Mouse (Mus musculus) forebrain, embryonic 16.5 days (tissue): ENCODE measurements around the gene Aph1a. TPM values are rescaled to one million over a fixed set of nuclear protein-coding genes. Genes with fewer than 3 reads are reported as not detected.
"Not testable (repeated sequence)": the region's sequence is repeated elsewhere in the genome, so short reads cannot be mapped to it uniquely, and the experiment has no call there.

Experiments
- ATAC-seq: fragments of 200-750 bp; cut with Nextera tagmentation; 2 replicates; pipeline ENCODE4 v1.8.0; 2017; ENCODE audit warnings: mild to moderate bottlenecking, moderate library complexity
- H3K27ac ChIP-seq: fragments of 300-500 bp; sonication (generic); 2 replicates; pipeline ENCODE4 v1.5.1; 2014; ENCODE audit warnings: low read length, control low read depth
- H3K27me3 ChIP-seq: fragments of 300-500 bp; sonication (generic); replicated peaks from 2 replicates; pipeline ENCODE4 v1.6.1; 2014; ENCODE audit warnings: low read length; ENCODE audit not compliant: control insufficient read depth, insufficient read depth
- H3K36me3 ChIP-seq: fragments of 300-500 bp; sonication (generic); 2 replicates; pipeline ENCODE4 v1.6.1; 2014; ENCODE audit not compliant: control insufficient read depth, insufficient read depth
- H3K4me1 ChIP-seq: fragments of 300-500 bp; sonication (generic); replicated peaks from 2 replicates; pipeline ENCODE4 v1.6.1; 2014; ENCODE audit warnings: low read length; ENCODE audit not compliant: control insufficient read depth, insufficient read depth
- H3K4me2 ChIP-seq: fragments of 300-500 bp; sonication (generic); 2 replicates; pipeline ENCODE4 v1.6.1; 2014; ENCODE audit warnings: mild to moderate bottlenecking, low read length, control low read depth
- H3K4me3 ChIP-seq: fragments of 300-500 bp; sonication (generic); replicated peaks from 2 replicates; pipeline ENCODE4 v1.5.1; 2014; ENCODE audit warnings: mild to moderate bottlenecking, low read length, control low read depth
- H3K9ac ChIP-seq: fragments of 300-500 bp; sonication (generic); replicated peaks from 2 replicates; pipeline ENCODE4 v1.6.1; 2014; ENCODE audit warnings: low read depth, low read length, control low read depth
- H3K9me3 ChIP-seq: fragments of 300-500 bp; sonication (generic); 2 replicates; pipeline ENCODE4 v1.6.1; 2016; ENCODE audit warnings: low read length; ENCODE audit not compliant: control insufficient read depth
- WGBS: fragments of 180-500 bp; shearing (Covaris S2); extraction: QIAGEN DNeasy Blood & Tissue Kit; methylation state at CpG from one replicate; pipeline ENCODE4 v1.1.7; 2014; 5-methylcytosine and 5-hydroxymethylcytosine counted together
- polyA plus RNA-seq: library from polyadenylated mRNA; unstranded; fragments of >200 nt; fragmentation: Nextera tagmentation; extraction: Ambion mirVana; gene quantifications from 2 replicates; pipeline ENCODE4 v1.2.1, GENCODE M21; 2015

Gene Aph1a
- polyA plus RNA-seq, 1 experiment from 2014 or later = 35.6 TPM

DNA sequence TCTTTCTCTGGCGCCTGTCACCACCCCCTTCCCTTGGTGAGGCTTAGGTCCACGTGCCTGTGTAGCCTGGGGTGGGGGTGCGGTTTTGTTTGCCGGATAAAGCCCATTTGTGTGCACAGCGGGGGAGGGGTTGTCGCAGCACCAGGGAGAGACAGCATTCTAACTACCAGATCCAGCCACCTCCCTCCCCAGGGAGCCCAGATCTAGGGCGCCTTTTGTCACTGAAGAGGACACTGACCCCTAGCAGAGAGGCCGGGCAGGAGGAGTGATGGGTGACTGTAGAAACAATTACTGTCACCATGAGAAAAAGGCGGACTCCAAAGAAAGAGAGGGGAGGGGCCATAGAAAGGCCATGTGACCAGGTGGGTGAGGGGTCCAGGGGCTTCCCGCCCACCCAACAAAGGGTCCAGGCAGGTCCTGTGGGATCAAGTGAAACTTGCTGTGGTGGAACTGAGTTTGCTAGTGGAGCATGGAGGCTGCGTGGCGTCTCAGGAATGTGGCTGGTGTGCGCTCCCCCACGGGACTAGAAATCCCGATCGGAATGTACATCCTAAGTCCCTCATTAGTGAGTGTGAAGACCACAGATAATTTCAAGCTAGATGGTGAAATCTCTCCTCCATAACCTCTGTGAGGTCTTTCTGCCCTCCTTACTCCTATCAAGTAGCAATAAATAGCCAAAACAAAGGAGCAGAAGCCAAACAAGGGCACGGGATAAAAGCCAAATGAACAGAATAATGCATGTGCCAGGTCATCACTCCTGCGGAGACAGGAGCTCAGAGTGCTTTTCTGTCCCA lies 11.6 kb downstream of the Aph1a start:
- Histone ChIP-seq H3K9me3 (no peaks in the 10 kb centered on the region), H3K27ac (no peak overlapping the region), H3K27me3 (no peaks in the 10 kb centered on the region), H3K4me2 (peak overlapping the region; percentile 73), H3K36me3 (no peaks in the 10 kb centered on the region), H3K4me3 (peak overlapping the region; percentile 40), H3K9ac (peak overlapping the region; percentile 58), H3K4me1 (peaks cover 31% of the 10 kb centered on the region)
- WGBS = under 1% methylated on average over 18 of the region's 18 CpGs
- ATAC-seq = peak; percentile 48

DNA sequence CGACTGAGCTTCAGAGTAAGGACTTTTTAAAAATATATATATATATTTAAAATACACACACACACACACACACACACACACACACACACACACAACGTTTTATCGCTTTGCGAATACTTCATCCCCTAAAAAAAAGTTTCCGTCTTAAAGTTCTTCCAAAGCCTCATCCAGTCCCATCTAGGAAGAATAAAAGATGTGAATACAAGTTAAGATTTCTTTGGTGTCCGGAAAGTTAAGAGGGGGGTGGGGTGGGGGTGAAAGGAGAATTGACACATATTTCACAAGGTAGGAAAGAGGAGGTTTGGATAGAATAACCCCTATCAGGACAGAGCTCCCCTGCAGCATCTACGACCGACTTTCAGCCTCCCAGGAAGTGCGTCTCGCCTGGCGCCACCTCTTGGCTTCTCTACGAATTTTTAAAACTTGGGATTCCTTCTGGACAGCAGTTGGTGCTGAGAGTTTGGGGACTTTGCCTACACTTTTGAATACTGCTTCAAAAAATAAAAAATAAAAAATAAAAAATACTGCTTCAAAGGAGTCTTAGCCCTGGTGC lies 12.2 kb downstream of the Aph1a start:
- no peaks in the 10 kb centered on the region for H3K36me3 ChIP-seq
- H3K4me1 ChIP-seq = peaks cover 31% of the 10 kb centered on the region
- no peaks in the 10 kb centered on the region for H3K27me3 ChIP-seq
- peak overlapping the region; percentile 73 for H3K4me2 ChIP-seq
- no peak overlapping the region for H3K27ac ChIP-seq
- ATAC-seq = no peak
- H3K9me3 ChIP-seq = no peaks in the 10 kb centered on the region
- peak overlapping the region; percentile 40; the same call in 1 of the 2 replicates for H3K4me3 ChIP-seq
- peak overlapping the region; percentile 58; the same call in 1 of the 2 replicates for H3K9ac ChIP-seq
- 0% methylated on average over 12 of the region's 12 CpGs for WGBS

GRCm38 (mm10) chr3:95906860-95907259 lies 13.1 kb downstream of the Aph1a start:
- Histone ChIP-seq H3K27ac (no peak overlapping the region), H3K27me3 (no peaks in the 10 kb centered on the region), H3K4me2 (peak overlapping the region; percentile 73), H3K4me1 (peaks cover 31% of the 10 kb centered on the region), H3K4me3 (peak overlapping the region; percentile 14; the same call in 1 of the 2 replicates), H3K9ac (no peak overlapping the region), H3K9me3 (no peaks in the 10 kb centered on the region), H3K36me3 (no peaks in the 10 kb centered on the region)
- no peak for ATAC-seq
- WGBS = under 1% methylated on average over 12 of the region's 12 CpGs

DNA sequence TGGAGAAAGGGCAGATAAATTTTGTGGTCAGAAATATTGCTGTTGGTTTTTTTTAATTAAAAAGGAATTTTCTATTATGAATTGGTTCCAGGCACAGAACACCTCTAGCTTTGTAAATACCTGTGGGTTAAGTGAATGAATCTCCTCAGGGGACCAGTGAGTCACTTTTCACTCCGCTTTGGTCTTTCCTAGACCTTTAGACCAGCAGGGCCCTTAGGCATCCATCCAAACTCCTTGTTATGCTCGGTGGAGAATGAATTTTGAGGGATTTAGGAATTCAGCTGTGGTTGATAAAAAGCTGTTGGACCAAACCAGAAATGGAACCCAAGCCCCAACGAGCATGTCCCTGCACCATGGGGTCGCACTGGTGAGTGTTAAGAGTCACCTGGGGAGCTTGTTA lies 13.8 kb downstream of the Aph1a start:
- Histone ChIP-seq H3K27me3 (no peaks in the 10 kb centered on the region), H3K4me2 (no peak overlapping the region), H3K4me1 (peaks cover 31% of the 10 kb centered on the region), H3K36me3 (no peaks in the 10 kb centered on the region), H3K9ac (no peak overlapping the region), H3K4me3 (no peak overlapping the region), H3K9me3 (no peaks in the 10 kb centered on the region), H3K27ac (no peak overlapping the region)
- no peak for ATAC-seq
- WGBS = 39% methylated on average over 4 of the region's 4 CpGs

GRCm38 (mm10) chr3:95914706-95915105 lies 20.9 kb downstream of the Aph1a start:
- Histone ChIP-seq H3K4me3 (no peak overlapping the region), H3K4me1 (no peaks in the 10 kb centered on the region), H3K27me3 (no peaks in the 10 kb centered on the region), H3K9me3 (no peaks in the 10 kb centered on the region), H3K9ac (no peak overlapping the region), H3K4me2 (no peak overlapping the region), H3K27ac (no peak overlapping the region), H3K36me3 (no peaks in the 10 kb centered on the region)
- ATAC-seq = no peak
- 94% methylated on average over 4 of the region's 4 CpGs for WGBS

GRCm38 (mm10) chr3:95916760-95917159 lies 23.0 kb downstream of the Aph1a start:
- Histone ChIP-seq H3K36me3 (no peaks in the 10 kb centered on the region), H3K9ac (no peak overlapping the region), H3K4me1 (no peaks in the 10 kb centered on the region), H3K27me3 (no peaks in the 10 kb centered on the region), H3K4me2 (no peak overlapping the region), H3K9me3 (no peaks in the 10 kb centered on the region), H3K27ac (no peak overlapping the region), H3K4me3 (no peak overlapping the region)
- WGBS = 80% methylated on average over 7 of the region's 7 CpGs
- ATAC-seq = no peak

- not testable (repeated sequence) for H3K9me3 ChIP-seq, H3K4me3 ChIP-seq, H3K27ac ChIP-seq, H3K4me1 ChIP-seq, H3K9ac ChIP-seq, ATAC-seq, H3K4me2 ChIP-seq, H3K27me3 ChIP-seq, H3K36me3 ChIP-seq
- WGBS = 63% methylated on average over 2 of the region's 2 CpGs
These were observed 26.8 kb downstream of the Aph1a start for GRCm38 (mm10) chr3:95920532-95920931.

- not testable (repeated sequence) for H3K4me2 ChIP-seq, H3K27ac ChIP-seq, H3K4me3 ChIP-seq, H3K4me1 ChIP-seq, H3K9me3 ChIP-seq, H3K9ac ChIP-seq, ATAC-seq, H3K36me3 ChIP-seq, H3K27me3 ChIP-seq
- 93% methylated on average over 7 of the region's 7 CpGs for WGBS
These were observed 29.7 kb downstream of the Aph1a start for GRCm38 (mm10) chr3:95923429-95923828.

DNA sequence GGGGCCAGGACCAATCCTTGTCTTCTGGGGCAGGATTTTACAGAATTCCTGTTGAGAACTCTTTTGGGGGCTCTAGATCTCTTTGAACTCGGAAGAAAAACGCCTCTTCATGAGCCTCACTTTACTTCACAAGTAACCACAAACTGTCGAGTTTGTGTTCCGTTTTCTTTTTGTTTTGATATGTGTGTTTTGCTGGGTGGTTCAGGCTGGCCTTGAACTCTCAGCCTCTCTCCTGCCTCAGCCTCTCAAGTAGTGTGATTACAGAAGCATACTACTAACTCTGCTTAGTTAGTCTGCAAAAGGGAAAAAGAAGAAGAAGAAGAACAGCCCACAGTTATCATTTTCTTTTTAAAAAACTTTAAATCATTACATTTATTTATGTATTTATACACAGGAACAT lies 30.4 kb downstream of the Aph1a start:
- no peak overlapping the region for H3K4me3 ChIP-seq
- peaks cover 5% of the 10 kb centered on the region; the same call in 1 of the 2 replicates for H3K4me1 ChIP-seq
- no peak for ATAC-seq
- no peaks in the 10 kb centered on the region for H3K9me3 ChIP-seq
- H3K4me2 ChIP-seq = no peak overlapping the region
- no peaks in the 10 kb centered on the region for H3K36me3 ChIP-seq
- no peaks in the 10 kb centered on the region for H3K27me3 ChIP-seq
- no peak overlapping the region for H3K9ac ChIP-seq
- WGBS = 67% methylated on average over 4 of the region's 4 CpGs
- H3K27ac ChIP-seq = no peak overlapping the region
